Mouse (Mus musculus) CH12F3 (cell line): ENCODE measurements around the gene Zfp672.

ENCODE experiments used
- in situ Hi-C: fragments of 300-500 bp; cut with MboI; formaldehyde crosslinking; loops from 2 replicates; pipeline ENCODE4 v1.14.3; 2020; ENCODE audit warnings: low sequenced_read_pairs

Gene Zfp672

GRCm38 (mm10) chr11:58289992-58290682 is 40.0 kb downstream of the Zfp672 start:
- in situ Hi-C loops: no loop called here

GRCm38 (mm10) chr11:58282518-58282917 is 47.6 kb downstream of the Zfp672 start:
- in situ Hi-C loops: no loop called here

- in situ Hi-C loops: no loop called here
These were observed 48.1 kb downstream of the Zfp672 start for GRCm38 (mm10) chr11:58281970-58282496.

- in situ Hi-C loops: no loop called here
These were observed 54.4 kb downstream of the Zfp672 start for GRCm38 (mm10) chr11:58275756-58276155.

- in situ Hi-C loops: no loop called here
These were observed 55.6 kb downstream of the Zfp672 start, which contains the start of gene 4930438A08Rik for GRCm38 (mm10) chr11:58274572-58274971. TSS of gene 4930438A08Rik (plus strand) at chr11:58274799.

- in situ Hi-C loops: no loop called here
These were observed 61.9 kb downstream of the Zfp672 start for GRCm38 (mm10) chr11:58268285-58268684.
